Mouse (Mus musculus): Measurements from ENCODE around the gene Dnah8. TPM values are rescaled to one million over a fixed set of nuclear protein-coding genes. Genes with fewer than 3 reads are reported as not detected.

The Dnah8 gene
- total RNA-seq, 2 experiments from 2014 or later, result 23.5 to 90.6 TPM

DNA sequence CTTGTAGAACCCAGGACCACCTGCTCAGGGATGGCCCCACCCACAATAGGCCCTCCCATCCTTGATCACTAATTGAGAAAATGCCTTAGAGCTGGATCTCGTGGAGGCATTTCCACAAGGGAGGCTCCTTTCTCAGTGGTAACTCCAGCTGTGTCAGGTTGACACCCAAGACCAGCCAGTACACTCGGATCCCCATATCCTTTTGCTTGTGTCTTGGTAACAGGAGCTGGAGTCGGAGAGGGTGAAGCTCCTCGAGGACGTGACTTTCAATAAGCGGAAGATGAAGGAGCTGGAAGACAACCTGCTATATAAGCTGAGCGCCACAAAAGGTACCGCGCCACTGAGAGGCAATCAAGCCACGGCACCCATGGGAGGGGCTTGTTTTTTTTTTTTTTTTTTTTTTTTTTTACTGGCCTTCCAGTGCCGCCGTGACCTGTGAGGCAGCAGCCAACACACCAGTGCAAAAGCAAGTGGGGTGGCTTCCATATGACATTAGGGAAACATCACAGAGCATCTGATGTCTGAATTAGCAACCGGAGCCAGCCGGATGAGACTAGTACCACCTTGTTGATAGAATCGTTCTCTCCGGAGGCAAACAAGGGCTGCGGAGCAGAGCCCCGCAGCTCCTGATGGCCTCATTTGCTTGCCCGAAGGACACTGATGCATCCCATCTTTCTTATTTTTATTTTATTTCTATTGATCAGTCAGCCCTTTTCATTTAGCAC, 176.3 kb downstream of the Dnah8 start:
- no peak for ATAC-seq (replicated peaks; ENCODE audit: low FRiP score, low TSS enrichment, poor library complexity, severe bottlenecking)

GRCm38 (mm10) chr17:30803668-30804067, 179.5 kb downstream of the Dnah8 start:
- ATAC-seq (replicated peaks; ENCODE audit: low FRiP score, low TSS enrichment, poor library complexity, severe bottlenecking), result no peak

GRCm38 (mm10) chr17:30804955-30805354, 180.8 kb downstream of the Dnah8 start:
- no peak for ATAC-seq (replicated peaks; ENCODE audit: low FRiP score, low TSS enrichment, poor library complexity, severe bottlenecking)

DNA sequence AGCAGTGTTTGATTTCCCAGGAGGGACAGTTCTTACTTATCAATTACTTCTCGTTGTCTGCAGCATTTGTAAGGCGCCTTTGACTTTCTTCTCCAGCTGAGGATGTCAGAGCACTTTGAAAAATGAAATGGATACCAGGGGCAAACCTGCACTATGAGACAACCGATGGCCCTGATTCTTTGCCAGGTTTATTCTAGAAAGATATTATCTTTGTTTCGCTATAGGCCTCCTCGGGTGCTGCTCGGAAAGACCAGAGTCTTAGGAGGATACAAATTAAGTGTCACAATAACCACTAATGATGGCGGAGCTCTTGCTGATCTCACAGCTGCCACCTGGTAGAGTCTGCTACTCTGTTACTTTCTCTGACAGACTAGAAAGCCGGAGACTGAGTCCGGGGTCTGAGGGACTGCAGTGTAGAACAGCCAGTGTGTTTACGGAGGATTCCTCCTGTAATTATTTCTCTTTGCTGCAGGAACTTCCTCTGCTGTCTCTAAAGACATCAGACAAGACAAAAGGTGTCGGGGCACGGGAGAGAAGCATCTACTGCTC, 181.4 kb downstream of the Dnah8 start:
- ATAC-seq (replicated peaks; ENCODE audit: low FRiP score, low TSS enrichment, poor library complexity, severe bottlenecking), result no peak

DNA sequence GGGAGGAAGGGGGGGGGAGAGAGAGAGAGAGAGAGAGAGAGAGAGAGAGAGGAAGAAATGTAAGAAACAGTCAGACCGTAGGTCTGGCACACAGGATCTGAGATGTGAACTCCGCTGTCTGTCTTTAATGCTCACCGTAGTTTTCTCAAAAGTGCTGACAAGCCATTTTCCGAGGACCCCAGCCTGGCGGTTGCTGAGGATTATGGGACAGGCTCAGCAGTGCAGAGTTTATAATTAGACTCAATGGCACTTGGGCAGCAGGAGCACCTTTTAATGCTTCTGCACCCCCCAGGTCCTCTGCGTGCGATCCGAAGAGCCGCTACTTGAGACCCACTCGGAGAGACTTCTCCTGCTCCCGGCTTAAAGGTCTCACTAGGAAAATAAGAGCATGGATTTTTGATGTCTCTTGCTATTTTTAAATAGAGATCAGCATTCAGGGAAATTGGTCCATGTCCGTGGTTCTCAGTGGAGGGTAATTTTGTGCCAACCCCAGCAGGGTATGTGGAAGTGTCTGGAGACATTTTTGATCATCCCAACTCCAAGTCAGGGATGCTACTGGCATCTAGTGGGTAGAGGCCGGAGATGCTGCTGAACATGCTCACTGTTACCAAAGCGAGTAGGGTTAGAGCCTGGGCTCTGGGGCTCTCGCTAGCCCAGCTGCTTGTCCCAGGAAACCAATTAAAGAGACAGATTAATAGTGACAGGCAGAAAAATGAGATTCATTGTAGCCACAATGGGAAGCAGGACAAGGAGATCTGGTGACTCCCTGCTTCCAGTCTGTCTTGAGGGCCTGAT, 184.9 kb downstream of the Dnah8 start:
- ATAC-seq (replicated peaks; ENCODE audit: low FRiP score, low TSS enrichment, poor library complexity, severe bottlenecking), result no peak

- no peak for ATAC-seq (replicated peaks; ENCODE audit: low FRiP score, low TSS enrichment, poor library complexity, severe bottlenecking)
These were observed 185.9 kb downstream of the Dnah8 start for GRCm38 (mm10) chr17:30809926-30810660.

GRCm38 (mm10) chr17:30818543-30818942, 194.4 kb downstream of the Dnah8 start:
- no peak for ATAC-seq (replicated peaks; ENCODE audit: low FRiP score, low TSS enrichment, poor library complexity, severe bottlenecking)

GRCm38 (mm10) chr17:30819134-30819533, 195.0 kb downstream of the Dnah8 start:
- no peak for ATAC-seq (replicated peaks; ENCODE audit: low FRiP score, low TSS enrichment, poor library complexity, severe bottlenecking)

GRCm38 (mm10) chr17:30821115-30821514, 197.0 kb downstream of the Dnah8 start:
- ATAC-seq (replicated peaks; ENCODE audit: low FRiP score, low TSS enrichment, poor library complexity, severe bottlenecking), result no peak

DNA sequence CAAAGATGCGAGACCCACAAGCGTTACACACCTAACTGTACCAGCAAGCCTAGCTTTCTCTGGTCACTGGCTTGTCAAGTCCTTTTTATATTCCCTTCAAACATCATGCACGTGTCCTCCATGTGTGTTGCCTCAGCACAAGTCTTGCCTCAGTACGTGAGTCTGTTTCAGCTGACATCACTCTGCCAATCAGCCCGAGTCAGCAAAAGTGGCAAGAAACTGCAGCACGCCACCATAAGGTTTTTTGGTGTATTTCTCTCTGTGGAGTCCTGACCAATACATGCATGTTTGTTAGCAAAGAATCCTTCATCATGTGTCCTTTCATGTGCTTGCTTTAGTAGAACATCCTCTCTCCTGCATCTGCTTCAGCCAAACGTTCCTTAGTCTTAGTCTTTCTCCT, 200.3 kb downstream of the Dnah8 start:
- ATAC-seq (replicated peaks; ENCODE audit: low FRiP score, low TSS enrichment, poor library complexity, severe bottlenecking), result no peak

DNA sequence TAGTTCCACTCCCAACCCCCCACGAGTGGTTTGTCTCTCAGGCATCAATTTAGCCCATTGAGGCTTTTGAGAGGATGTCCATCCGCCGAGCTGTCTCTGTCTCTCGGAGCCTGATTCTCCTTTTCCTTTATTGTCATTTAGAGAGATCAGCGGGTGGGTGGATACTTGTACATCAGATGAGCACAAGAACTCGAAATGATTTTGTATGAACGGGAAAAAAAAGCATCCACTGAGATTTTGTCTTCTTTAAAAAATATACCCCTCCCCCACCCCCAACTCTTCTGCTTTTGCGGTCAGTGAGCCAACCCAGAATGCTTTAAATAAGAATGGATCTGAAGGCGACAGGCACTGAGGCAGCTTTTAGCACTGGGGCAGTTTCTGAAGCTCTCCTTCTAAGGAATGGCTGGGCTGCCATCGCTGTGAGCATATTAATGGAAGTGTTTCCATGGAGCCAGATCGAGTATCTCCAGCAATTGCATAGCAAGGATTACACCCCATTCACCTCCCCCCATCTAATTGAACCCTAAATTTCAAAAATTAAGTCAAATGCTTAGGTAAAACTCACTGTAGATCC, 201.7 kb downstream of the Dnah8 start:
- no peak for ATAC-seq (replicated peaks; ENCODE audit: low FRiP score, low TSS enrichment, poor library complexity, severe bottlenecking)

DNA sequence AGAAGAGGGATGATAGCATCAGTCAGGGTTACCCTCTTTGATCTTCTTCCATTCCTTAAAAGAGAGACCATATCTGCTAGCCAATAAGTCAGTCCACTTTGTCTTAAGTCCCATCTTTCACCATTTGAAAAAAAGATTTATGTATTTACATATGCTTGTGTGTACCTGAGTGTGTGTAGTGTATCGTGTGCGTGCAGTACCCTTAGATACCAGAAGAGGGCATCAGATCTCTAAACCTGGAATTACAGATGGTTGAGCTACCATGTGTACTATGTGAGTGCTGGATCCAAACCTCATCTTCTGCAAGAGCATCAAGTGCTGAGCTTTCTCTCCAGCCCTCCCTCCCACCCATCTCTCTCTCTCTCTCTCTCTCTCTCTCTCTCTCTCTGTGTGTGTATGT, 207.0 kb downstream of the Dnah8 start:
- ATAC-seq (replicated peaks; ENCODE audit: low FRiP score, low TSS enrichment, poor library complexity, severe bottlenecking), result no peak

- ATAC-seq (replicated peaks; ENCODE audit: low FRiP score, low TSS enrichment, poor library complexity, severe bottlenecking), result no peak
These were observed 211.3 kb downstream of the Dnah8 start for GRCm38 (mm10) chr17:30835419-30835818.

GRCm38 (mm10) chr17:30837031-30837430, 212.9 kb downstream of the Dnah8 start:
- no peak for ATAC-seq (replicated peaks; ENCODE audit: low FRiP score, low TSS enrichment, poor library complexity, severe bottlenecking)

DNA sequence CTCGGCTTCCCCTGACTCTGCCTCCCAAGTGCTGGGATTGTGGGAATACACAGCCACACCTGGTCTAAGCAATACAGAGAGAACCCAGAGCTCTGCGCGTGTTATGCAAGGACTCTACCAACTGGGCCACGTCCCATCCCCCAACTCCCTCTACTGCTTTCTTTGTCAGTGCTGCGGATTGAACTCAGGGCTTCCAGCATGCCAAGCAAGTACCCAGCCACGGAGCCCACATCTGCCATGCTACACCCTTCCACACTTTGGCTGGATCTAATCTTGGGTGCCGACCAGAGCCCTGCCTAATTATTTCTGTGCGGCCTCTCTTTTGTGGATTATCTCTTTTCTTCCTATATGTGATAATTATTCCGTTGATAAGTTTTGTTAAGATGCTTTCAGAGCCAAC, 215.9 kb downstream of the Dnah8 start:
- no peak for ATAC-seq (replicated peaks; ENCODE audit: low FRiP score, low TSS enrichment, poor library complexity, severe bottlenecking)

GRCm38 (mm10) chr17:30842312-30842711, 218.2 kb downstream of the Dnah8 start:
- ATAC-seq (replicated peaks; ENCODE audit: low FRiP score, low TSS enrichment, poor library complexity, severe bottlenecking), result no peak

GRCm38 (mm10) chr17:30844321-30844791, 220.2 kb downstream of the Dnah8 start:
- ATAC-seq (replicated peaks; ENCODE audit: low FRiP score, low TSS enrichment, poor library complexity, severe bottlenecking), result no peak

DNA sequence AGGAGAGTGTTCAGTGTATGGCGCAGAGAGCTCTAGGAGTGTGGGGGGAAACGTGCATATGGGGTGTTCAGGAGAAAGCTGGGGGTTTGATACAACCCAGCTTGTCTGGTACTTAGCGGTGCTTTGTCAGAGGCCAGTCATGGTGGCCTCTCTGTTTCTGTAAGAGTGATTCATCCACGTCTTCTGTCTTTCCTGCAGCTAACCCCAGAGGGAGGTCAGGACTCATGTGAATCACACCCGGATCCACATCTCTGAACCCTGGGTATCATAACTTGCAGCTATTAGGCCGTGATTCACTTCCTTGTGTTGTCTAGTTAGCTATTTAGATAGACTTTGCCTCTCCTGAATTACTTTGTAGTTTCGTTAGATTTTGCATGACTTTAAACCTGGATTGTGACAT, 223.3 kb downstream of the Dnah8 start:
- no peak for ATAC-seq (replicated peaks; ENCODE audit: low FRiP score, low TSS enrichment, poor library complexity, severe bottlenecking)

DNA sequence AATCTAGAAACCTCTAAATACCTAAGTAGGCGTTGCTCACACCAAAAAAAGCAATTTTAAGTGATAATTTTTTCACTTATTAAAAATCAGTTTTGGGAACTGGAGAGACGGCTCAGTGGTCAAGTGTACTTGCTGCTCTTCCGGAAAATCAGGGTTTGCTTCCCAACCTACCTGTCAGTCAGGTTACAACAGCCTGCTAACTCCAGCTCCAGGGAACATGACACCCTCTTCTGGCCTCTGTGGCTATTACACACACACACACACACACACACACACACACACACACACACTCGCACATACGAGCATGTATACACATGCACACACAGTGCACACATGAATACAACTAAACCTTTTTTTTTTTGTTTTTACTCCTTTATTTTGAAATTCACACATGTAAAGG, 223.9 kb downstream of the Dnah8 start:
- ATAC-seq (replicated peaks; ENCODE audit: low FRiP score, low TSS enrichment, poor library complexity, severe bottlenecking), result no peak

GRCm38 (mm10) chr17:30848804-30849203, 224.7 kb downstream of the Dnah8 start:
- no peak for ATAC-seq (replicated peaks; ENCODE audit: low FRiP score, low TSS enrichment, poor library complexity, severe bottlenecking)
